Mouse (Mus musculus) layer of hippocampus, adult 18-20 months (tissue): Measurements from ENCODE around the gene Tmem141. TPM values are rescaled to one million over a fixed set of nuclear protein-coding genes. Genes with fewer than 3 reads are reported as not detected.

Source experiments
- DNase-seq, 2 experiments: peaks; one replicate each; pipeline ENCODE4 v3.0.0; 2022; ENCODE audit warnings: low spot score in 2 of 2
- long read RNA-seq: library from polyadenylated mRNA; stranded (forward); transcript quantifications from one replicate; pipeline ENCODE4 v2.0.0, GENCODE M21; 2021
- total RNA-seq, 2 experiments: library from RNA; stranded (reverse); gene quantifications; 2 replicates each; pipeline ENCODE4 v1.2.3; 2021

Tmem141 gene
- 10 to 100 TPM; 16.7 to 17.5 TPM for total RNA-seq
- long read RNA-seq, partial matches to known transcripts, result 0 of 9 reads
- long read RNA-seq, other reads (novel, unspliced or antisense), result 4 of 9 reads

- peak; percentile 77 to 86 for DNase-seq
These were observed at the start of gene Tmem141 for GRCm38 (mm10) chr2:25621229-25622200. Gene Tmem141, minus strand, starts transcription at chr2:25622005.

DNA sequence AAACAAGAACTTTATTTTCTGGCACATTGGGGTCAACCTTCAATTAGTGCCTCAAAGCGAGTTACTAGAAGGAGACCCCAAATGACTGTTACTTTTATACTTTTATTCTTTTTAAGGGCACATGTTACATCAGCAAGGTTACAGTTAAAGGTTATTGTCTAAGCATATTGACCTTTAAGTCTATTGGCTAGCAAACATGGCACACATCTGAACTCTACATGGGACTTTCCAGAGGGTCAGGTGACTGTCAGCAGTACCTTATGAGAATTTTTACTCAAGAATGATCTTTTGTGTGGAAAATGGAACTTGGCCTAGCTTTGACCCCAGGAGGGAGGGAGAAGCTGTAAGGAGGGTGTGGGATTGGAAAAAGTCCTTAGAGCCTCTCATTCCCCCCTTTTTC lies 44.7 kb upstream of the Tmem141 start:
- DNase-seq, result no peak

DNA sequence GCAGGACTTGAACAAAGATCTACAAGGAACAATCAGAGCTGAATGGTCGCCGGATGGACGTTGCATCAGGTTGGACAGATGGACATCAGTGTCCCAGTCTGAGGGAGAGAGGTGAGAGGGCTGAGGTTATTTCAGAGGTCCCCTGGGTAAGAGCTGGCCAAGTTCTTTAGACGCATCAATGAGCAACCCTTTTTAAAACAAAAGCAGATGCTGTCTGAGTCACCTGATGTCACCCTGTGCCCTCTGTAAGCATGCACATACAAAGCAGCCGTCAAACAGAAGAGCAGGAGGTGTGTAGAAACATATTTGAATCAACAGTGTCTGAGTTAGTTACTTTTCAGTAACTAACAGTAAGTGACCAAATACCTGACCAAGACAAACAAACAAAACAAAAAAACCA lies 42.3 kb upstream of the Tmem141 start:
- no peak for DNase-seq

- DNase-seq, result peak in 1 of 2 experiments; percentile 57
These were observed 41.7 kb upstream of the Tmem141 start for GRCm38 (mm10) chr2:25663511-25663910.

DNA sequence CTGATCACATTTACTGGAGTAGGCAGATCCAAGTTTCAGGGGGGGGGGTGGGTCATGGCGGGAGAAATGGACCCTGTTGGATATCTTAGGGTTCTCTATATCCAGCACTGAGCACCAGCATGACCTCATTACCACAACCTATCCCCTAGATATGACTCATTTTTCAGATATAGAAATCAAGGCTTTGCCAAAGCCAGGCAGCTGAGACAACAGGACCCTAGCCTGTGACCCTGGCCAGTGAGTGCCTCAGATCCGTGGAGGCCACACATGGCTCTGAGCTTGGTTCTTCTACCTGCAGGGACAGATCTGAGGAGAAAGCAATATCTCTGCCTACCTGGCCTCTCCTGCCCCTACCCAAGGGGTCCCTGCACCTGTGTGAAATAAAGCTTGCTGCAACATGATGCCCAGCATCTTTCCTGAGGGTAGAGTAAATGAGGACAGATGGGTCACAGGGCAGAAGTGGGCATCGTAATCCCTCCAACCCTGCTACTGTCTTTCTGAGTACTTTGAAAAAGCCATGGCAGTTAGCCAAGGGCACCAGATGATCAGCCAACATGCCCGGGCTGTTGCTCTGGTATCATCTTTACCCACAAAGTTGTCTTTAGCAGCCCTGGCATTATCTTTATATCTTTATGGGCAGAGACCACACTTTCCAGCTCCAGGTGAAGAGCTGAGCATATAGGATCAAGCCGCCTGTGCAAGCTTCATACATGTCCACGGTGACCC lies 39.6 kb upstream of the Tmem141 start:
- DNase-seq, result no peak

DNA sequence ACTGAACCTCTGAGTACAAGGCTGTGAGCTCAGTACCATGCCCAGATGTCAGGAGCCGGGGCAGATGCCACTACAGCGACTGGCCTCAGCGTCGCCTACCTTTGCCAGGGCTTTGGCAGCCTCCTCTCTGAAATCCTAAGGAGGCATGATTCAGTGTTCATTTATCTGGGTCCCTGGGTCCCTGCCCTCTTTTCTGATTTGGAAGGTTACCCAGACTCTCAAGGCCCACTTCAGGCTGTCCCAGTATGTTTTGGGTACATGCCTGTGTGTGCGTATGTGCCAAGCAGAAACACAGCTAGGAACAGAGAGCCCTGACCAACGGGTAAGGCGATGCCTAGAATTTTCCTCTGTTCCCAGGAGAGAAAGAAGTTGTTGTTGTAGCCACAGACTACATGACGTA lies 38.5 kb upstream of the Tmem141 start:
- no peak for DNase-seq

DNA sequence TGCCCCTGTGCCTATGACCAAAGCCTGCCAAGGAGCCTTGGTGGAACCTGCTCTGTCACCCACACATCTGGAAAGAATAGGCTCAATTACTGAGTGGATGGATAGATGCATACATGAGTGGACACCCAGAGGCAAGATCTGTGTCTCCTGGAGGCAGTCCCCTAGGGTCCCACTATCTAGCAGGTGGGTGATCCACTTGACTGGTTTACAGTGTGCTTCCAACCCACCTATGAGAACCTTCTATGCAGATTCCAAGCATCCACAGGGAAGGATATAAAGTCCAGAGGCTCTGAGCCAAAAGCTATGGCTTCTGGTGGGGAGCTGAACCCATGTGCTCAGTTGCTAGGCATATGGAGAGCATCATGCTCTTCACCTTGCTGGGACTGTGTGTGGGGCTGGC lies 35.8 kb upstream of the Tmem141 start, which contains the start of gene Lcn5:
Gene Lcn5, plus strand, starts transcription at position 301 of the 400 bp plus-strand sequence.
- no peak for DNase-seq

DNA sequence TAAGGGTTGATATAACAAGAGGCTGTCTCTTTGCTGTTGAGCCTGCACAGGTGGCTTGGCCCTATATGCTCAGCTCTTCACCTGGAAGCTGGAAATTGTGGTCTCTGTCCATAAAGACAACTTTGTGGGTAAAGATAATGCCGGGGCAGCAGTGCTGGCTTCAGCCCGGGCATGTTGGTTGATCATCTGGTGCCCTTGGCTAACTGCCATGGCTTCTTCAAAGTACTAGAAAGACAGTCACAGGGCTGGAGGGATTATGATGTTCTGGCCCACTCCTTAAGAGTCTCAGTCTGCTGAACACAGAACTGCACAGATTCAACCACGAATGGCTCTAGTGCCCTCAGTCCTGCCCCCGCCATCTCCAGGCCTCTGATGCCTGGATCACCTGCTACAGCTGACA lies 35.4 kb upstream of the Tmem141 start:
- no peak for DNase-seq

- DNase-seq, result peak in 1 of 2 experiments; percentile 4
These were observed 34.9 kb upstream of the Tmem141 start for GRCm38 (mm10) chr2:25656691-25657090.

- DNase-seq, result no peak
These were observed 32.7 kb upstream of the Tmem141 start for GRCm38 (mm10) chr2:25654502-25654901.

DNA sequence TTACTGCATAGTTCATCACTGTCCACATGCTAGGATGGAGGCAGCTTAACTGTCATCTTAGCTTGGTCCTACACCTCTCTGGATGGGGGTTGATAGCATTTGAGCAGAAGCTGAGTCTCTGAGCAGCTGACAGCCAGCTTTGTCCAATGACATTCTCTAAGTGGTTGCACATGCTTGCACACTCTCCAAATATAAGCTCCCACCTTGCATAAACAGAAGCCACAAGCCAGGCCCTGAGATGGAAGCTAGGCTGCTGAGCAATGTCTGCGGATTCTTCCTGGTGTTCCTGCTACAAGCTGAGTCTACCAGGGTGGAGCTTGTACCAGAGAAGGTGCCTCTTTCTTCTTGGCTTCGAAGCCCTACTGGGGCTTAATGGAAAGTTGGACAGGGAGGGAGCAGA lies 31.1 kb upstream of the Tmem141 start, which contains the start of gene Lcn8:
Gene Lcn8, plus strand, starts transcription at position 219 of the 400 bp plus-strand sequence.
- DNase-seq, result no peak

GRCm38 (mm10) chr2:25639890-25640289 lies 18.1 kb upstream of the Tmem141 start:
- peak in 1 of 2 experiments; percentile 47 for DNase-seq

DNA sequence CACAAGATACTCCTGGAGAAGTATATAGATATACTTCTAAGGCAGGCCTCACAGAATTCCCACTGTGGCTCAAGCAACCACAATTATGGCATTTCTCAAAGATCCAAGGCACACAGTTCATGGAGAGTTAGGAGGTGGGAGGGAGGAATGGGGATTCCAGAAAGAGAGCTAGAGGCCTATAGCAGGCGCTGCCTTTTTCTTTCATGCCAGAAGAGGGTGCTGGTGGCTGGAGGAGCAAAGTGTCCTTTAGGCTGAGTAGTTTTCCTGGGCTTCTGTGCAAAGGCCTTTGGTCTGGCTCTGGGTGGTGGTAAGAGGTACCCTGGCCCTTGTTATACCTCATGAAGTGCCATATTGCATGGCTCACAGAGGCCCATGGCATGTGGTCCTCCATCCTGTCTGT lies 12.2 kb upstream of the Tmem141 start:
- DNase-seq, result no peak

GRCm38 (mm10) chr2:25633616-25634015 lies 11.8 kb upstream of the Tmem141 start:
- no peak for DNase-seq

DNA sequence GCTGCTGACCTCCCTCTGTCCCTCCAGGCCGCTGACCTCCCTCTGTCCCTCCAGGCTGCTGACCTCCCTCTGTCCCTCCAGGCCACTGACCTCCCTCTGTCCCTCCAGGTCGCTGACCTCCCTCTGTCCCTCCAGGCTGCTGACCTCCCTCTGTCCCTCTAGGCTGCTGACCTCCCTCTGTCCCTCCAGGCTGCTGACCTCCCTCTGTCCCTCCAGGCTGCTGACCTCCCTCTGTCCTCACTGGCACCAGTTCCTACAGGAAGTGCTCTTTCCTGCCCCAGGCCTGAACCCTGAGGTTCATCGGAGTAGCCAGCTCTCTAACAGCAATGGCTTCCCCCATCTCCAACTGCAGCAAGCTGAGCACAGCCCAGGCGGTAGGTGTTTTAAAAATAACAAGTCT lies 6.9 kb upstream of the Tmem141 start:
- DNase-seq, result no peak

DNA sequence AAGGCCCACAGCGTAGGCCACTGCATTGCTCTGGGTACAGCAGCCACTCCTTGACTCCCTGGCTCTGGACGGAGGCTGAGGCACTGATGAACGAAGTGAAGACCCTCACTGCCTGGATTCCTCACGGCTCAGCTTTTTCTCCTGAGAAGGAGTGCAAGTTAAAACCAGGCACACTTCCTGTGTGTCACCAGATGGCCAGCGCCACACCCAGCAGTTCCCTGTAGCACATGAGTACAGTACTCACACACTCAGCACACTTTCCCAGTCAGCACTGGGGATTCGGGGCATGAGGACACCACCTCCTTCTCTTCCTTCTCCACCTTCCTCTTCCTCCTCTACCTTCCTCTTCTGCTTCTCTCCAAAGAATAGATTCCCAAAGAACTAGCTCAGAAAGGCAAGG lies 6.0 kb upstream of the Tmem141 start, which contains the start of gene Fcna:
Gene Fcna, minus strand, starts transcription at position 220 of the 400 bp plus-strand sequence.
- no peak for DNase-seq

- DNase-seq, result no peak
These were observed 4.2 kb upstream of the Tmem141 start for GRCm38 (mm10) chr2:25625986-25626385.

- DNase-seq, result no peak
These were observed 965 bp downstream of the Tmem141 start for GRCm38 (mm10) chr2:25620852-25621228.

DNA sequence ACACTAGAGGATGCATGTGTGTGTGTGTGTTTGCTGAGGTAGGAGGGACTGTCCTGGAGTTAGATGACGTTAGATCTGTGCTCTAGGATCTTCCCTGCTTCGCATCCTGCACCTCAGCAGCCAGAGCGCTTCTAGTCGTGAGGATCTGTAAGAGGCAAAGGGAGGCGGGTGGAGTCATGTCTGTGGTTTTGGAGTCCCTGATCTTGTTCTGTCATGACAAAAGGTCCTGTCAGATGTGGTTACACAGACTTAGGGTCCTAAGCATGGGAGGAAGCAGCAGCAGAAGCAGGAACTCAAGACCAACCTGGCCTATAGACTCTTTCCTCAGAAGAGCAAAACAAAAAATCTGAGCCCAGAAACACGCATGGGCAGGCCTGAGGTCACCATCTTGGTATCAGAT lies 1.4 kb downstream of the Tmem141 start:
- DNase-seq, result no peak

DNA sequence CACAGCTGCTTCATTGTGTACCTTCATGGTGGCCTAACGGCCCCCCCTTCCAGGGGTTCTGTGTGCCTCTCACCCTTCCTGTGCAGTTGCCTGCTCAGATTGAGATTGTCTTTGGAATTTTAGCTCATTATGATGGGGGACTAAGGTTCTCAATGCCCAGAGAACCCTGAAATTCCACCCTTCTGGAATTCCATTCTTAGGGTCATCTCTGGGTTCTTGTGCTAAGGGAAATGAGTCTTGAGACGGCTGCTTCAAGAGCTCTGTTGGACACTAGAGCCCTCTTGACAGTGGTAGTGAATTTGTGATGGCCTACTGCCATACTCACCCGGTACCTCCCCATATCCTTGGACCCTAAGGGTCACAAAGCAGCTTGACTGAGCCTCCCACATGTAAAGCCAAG lies 4.2 kb downstream of the Tmem141 start, which contains the start of gene Ccdc183:
Gene Ccdc183, minus strand, starts transcription at position 101 of the 400 bp plus-strand sequence.
- DNase-seq, result no peak

DNA sequence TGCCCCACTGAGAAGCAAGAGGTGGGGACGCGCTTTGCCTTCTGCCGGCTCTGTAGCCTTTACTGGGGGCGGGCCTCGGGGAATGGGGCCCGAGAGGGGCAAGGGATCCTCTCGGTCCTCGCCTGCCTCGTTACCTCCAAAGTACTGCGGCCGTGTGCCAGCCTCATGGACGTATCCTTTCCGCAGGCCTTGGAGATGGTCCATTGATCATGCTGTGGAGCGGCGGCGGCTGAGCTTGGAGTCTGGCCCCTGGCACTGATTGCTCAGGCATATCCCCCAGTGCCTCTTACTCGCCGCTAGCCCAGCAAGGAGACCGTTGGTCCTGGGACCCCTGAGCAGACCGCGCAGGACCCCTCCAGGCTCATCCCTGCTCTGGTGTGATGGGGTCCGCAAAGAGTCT lies 5.4 kb downstream of the Tmem141 start:
- no peak for DNase-seq

DNA sequence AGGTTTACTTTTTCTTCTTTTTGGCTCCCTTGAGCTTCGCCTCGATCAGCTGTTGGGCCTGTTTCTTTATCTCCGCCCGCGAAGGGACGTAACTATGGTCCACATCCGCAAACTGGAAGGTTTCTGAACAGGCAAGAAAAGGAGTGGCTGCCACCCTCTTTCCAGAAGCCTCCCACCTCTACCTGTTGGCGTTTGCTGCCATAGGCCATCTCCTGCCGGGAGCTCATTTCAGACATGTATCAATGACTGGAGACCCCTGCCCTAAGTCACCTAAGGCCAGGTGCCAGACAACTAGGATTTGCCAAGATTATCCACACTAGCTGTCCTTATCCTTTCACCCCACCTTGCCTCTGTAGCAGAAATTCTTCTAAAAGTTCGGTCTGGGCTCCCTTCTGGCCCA lies 13.1 kb downstream of the Tmem141 start:
- no peak for DNase-seq
